Mouse (Mus musculus): Measurements from ENCODE around the gene Zfp422.
A peak's percentile ranks its signal among the peaks of the same experiment; 100 is the strongest.
"Not testable (repeated sequence)": the region's sequence is repeated elsewhere in the genome, so short reads cannot be mapped to it uniquely, and the experiment has no call there.

Zfp422 gene

DNA sequence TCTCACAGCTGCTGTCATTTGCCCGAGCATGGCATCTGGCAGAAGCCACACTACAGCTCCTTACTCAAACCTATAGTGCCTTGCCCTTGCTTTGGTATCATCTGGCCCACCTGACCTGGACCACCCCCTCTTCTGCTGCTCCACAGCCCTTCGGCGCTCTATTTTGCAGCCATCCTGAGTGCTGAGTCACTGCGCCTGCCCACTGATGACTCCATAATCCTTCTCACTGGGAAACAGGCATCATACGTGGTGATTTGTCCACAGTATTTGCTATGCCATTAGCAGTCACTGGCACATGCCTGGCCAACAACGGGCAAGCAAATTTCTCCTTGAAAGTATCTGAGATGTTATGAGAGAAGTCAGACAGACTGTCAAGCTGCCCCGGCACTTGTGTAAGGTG lies 21.0 kb upstream of the Zfp422 start:
- DNase-seq (ENCODE audit: low read depth) = no peak

DNA sequence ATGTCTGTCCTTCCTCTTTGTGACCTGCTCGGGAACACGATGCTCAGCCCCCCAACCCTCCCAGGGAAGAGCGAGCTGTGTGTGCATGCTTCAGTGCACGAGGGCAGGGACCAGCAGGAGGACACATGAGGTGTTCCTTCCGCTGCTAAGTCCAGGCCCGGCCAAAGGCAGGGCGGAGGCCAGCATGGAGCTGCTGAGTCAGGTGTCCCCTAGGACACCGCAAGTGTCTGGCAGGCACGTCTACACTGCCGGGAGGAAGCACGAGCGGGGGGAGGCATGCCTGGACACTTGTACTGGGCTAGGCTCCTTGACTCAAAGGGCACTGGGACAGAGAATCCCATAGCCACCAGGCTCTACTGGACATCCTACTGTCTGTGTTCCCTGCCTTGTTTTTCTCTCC lies 19.0 kb upstream of the Zfp422 start:
- DNase-seq (ENCODE audit: low read depth) = no peak

DNA sequence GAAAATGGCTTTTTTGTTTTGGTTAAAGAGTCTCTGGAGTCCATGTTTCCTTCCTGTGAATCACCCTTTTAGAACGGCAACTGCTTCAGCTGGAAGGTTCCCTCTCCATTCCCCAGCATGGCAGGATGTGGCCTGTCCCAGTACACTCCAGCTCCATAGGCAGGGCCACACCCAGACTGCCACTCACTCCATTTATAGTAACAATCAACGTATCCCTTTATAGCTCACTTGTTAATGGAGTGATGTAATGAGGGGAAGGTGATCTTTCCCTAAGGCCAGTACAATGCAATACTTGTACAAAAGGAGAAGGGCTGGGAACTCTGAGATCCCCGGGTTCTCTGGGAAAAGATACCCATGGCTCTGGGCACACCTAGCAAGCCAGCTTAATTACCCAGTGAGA lies 15.5 kb upstream of the Zfp422 start:
- no peak for DNase-seq (ENCODE audit: low read depth)

DNA sequence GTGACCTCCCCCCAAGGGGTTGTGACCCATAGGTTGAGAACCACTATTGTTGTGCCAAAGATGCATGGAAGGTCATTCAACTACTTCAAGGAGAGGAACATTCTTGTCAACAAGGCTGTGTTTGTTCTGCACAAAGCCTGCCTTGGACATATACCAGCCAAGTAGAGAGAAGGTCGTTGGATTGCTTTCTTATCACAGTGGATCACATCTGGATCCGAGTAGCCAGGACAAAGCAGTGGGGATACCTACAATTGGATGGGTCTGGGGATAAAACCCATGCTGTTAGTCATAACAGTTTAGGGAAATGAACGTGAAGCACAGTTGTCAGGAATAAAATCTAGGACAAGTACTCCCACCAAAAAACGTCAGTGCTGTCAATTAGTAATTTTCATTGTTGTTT lies 15.1 kb upstream of the Zfp422 start:
- DNase-seq (ENCODE audit: low read depth) = no peak

DNA sequence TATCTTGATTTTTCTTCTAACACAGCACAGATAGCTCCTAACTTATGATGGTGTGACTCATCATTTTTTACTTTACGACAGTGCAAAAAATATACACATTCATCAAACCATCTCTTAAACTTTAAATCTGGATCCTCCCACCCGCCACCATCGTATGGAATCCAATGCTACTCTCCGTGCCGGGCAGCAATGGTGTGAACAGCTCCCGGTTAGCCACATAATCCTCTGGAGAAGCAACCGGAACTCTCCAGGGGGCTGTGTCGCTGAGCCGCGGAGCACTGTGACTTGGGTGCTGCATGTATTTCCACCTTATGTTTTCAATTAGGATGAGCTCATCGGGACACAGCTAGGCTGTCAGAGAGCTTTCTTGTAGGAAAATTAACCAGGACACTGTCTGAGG lies 14.1 kb upstream of the Zfp422 start:
- DNase-seq (ENCODE audit: low read depth) = no peak

DNA sequence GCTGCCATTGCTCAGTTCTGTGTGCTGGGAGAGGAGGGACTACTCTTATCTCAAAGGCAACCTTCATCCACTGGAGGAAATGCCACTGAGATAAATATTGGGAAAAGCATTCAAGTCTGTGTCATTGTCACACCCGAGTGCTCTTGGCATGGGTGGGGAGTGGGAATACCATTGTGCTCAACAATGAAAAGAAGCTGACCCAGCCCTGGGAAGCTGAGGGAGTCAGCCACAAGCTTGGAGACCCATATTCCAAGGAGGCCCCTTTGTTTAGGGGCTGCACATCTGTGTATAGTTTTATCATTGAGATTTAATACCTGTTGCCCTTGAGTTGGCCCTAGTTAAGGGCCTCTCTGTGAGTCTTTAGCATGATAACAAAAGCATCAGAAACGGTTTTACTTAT lies 10.9 kb upstream of the Zfp422 start:
- no peak for DNase-seq (ENCODE audit: low read depth)

DNA sequence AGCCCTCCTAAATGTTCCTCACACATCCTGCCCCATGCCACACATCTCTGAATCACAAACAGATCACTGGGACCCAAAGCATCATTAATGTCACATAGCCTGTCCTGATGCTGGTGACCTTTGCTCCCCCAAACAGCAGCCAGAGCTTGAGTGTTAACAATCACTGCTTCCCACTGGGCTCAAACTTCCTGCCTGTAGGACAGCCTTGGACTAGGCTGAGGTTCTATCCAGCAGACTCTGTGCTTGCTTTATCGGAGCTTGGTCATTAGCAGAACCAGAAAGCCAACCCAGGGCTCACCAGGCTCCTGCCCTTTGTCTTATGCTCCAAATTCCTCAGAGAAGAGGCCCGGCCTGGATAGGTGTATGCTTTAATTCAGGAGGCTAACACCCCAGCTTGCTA lies 10.1 kb upstream of the Zfp422 start:
- no peak for DNase-seq (ENCODE audit: low read depth)

DNA sequence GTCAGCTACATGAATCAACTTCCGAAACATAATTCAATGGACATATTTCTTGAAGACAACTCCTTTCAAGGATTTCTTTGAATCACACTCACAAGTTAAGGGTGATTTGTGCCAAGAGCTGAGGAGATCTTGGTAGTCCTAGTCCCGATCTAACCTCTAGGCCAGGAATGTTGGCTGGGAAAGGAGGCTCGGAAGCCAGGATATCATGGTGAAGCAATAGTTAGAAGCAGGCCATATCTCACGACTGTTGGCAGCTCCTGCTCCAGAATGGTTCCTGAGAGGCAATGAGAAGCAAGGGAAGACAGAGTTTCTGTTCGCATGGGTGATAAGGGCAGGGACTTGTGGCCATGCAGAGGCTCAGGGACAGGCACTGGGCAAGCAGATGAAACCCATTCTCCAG lies 8.7 kb upstream of the Zfp422 start:
- peak; percentile 78 for DNase-seq (ENCODE audit: low read depth)

DNA sequence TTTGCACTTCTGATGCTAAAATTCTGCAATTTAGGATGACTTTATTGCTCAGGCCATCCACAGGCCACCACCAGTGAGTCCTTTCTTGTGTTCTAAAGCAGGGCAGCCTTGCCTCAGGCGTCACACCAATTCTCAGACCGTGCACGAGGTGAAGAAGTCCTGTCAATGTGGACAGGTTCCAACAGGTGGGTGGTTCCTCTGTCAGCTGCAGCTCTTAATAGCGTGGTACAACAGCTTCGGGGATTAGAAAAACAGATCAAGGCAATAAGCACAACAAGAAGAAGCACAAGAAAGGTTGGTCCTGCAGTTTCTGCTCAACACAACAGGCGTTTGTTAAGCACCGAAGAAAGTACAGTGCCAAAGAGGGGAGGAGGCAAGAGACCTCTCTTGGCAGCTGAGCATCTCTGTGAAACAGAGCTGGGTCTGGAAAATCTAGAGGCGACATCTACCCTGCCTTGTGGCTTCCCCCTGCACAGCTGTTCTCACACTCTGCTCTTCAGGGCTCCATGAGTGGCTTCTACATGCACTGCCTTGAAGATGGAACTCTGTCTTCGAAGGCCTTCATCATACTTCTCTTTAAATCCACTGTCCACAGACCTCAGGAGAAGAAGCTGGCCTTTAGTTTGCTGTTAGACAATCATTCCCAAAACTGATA lies 7.9 kb upstream of the Zfp422 start:
- DNase-seq (ENCODE audit: low read depth) = no peak

DNA sequence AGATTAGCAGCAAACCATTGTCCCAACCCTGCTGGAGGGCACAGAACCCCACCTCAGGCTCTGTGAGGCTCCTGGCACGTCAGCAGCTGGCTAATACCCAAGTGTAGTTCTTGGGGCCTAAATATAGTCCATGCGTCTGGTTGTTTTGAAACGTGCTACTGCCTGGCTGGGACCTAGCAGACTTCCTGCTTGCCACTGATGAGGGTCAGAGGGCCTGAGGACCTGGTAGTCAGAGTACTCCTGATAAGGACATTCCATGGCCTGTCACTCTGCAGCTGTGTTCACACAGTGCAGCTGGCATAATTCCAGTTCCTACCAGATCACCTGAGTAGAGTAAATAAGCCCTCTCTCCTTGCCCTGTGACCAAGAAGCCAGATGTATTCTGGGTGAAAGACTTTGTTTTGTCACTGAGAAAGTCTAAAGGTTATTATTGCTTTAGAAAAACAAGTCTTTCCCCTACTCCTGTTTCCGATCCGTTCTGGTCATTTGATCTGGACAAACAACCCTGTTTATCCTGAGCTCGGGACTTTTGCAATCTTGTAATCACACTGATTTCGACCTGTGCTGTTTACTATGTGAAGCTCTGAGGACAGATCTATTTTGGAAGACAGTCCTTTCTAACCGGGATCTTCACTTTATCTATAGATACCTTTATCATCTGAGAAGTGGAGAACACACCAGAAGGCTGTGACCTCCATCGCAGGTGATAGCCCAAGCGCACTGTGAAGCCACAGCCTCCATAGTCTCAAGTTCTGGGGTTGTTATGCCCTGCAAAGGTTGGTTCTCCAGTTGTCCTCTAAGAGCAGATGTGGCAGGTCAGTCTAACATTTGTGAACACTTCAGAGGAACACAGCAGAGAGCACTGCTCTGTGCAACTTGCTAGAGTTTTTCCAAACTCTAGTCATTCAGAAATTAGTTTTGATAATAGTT lies 6.7 kb upstream of the Zfp422 start:
- DNase-seq (ENCODE audit: low read depth) = peak; percentile 43

DNA sequence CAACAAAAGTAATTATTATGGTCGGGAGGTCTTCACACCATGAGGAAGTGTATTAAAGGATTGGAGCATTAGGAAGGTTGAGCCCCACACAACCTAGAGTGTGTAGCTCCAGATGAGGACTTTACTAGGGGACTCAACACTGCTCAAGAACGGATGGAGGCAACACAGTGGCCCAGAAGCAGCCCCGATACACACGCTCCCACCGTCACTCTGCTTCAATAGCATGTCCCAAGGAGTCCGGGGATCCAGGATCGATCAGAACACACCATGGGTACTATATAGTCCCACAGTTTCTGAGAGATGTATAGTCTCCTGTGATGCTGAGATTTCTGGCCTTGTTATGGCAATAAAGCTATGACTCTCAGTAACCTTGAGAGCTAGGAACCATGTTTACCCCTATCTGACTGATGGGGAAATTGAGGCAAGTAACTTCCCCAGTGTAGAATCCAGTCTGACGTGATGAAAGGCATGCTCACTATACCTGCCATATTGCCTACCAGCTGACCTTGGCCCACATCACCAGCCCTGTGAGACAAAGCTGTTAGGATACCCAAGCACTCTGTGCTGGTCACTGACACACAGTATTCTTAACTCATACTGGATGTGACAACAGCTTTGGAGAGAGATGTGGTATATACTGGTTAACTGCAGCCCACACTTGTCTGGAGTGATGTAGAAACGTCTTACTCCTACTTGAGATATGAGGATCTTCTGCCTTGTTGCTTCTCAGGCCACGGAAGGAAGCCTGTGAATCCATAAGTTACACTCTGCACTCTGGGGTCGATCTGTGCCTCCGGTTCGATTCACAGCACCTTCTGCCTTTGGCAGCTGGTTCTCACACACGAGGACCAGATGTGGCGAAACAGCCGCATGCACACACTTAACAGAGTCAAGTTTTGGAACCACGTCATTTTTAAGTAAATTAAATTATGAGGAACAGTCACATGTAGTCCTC lies 5.2 kb upstream of the Zfp422 start:
- DNase-seq (ENCODE audit: low read depth) = no peak

DNA sequence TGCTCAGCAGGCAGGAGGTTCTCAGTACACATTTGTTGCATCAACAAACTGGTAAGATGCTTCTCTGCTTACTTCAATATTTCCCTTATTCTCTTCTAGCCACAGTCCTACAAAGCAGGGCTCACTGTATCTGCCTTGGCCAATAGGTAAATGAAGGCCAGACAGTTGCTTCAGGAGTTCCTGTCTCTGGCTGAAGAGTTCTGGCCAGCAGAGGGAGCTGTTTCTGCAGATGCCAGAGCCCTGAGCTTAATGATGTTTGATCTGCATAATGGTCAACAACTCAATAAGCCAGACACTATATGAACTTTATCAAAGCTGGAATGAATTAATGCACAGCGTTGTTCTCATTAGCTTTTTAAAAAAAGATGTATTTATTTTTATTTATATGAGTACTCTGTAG lies 3.3 kb upstream of the Zfp422 start:
- DNase-seq (ENCODE audit: low read depth) = peak; percentile 76

DNA sequence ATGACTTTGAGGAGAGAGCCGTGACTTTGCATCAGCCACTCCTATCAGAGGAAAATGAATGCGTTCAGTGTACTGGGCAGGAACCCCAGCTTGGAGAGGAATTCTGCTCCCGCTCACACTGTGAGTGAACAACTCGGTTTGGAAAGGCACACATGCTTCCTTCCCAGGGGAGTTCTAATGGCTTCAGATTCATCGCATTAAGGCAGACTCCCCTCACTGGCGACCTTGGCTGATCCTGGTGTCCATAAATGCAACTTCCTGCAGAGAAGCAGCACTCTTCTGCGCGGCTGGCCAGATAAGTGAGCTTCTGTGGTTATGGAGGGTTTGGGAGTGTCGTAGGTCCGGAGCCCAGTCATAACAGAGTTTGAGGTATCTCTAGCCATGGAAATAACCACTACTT lies 967 bp upstream of the Zfp422 start:
- DNase-seq (ENCODE audit: low read depth) = no peak

DNA sequence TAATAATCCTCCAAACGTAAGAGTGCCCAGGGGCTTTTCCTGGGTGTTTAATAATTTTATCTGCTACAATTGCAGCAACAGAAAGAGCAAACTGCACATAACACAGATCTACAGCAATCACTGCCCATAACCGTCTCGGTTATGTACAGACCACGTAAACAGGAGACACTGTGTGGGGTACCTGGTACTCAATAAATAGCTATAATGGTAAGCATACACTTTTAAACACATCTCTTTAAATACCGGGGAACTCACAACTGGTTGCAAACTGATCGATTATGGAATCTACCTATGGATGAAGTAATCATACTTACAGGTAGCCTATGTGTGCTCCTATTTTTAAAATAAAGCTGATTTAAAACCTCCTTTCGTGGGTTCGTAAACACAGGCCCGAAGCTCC lies 704 bp downstream of the Zfp422 start:
- DNase-seq (ENCODE audit: low read depth) = no peak

DNA sequence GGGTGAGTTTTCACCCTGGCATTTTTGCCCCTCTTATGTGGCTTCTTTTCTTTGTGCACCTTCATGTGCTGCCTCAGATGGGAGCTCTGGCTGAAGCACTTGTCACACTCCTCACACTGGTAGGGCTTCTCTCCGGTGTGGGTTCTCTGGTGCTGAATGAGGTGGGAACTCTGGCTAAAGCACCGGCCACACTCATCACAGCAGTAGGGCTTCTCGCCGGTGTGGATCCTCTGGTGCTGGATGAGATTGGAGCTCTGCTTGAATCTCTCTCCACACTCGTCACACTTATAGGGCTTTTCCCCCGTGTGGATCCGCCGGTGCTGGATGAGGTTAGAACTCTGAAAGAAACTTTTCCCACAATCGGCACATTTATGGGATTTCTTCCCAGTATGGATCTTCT lies 2.4 kb downstream of the Zfp422 start:
- DNase-seq (ENCODE audit: low read depth) = not testable (repeated sequence)

DNA sequence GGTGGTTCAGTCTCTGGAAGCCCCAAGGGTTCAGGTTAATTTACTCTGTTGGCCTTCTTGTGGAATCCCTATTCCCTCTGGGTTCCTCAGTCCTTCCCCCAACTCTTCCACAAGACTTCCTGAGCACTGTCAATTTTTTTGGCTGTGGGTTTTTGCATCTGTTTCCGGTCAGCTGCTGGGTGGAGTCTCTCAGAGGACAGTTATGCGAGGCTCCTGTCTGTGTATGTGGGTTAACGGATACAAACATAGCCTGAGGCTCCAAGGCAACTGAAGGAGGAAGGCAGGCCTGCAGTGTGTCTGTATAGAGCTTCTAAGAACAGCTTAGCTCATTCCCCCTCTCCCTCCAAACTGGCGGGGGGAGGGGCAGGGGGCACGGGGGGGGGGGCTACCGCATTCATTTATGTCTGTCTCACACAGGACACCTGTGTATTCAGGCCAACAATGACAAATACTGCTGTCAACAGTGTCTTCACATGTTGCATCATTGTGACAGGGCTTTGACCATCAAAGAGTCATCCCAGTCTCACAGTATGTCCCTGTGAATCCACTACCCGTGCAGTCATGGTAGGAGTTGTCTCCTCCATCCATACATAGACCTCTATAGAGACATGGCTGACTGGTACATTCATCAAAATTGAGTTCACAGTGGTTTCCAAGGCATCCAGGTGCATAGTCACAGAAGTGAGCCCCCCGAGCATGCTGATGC lies 7.3 kb downstream of the Zfp422 start:
- DNase-seq (ENCODE audit: low read depth) = no peak

DNA sequence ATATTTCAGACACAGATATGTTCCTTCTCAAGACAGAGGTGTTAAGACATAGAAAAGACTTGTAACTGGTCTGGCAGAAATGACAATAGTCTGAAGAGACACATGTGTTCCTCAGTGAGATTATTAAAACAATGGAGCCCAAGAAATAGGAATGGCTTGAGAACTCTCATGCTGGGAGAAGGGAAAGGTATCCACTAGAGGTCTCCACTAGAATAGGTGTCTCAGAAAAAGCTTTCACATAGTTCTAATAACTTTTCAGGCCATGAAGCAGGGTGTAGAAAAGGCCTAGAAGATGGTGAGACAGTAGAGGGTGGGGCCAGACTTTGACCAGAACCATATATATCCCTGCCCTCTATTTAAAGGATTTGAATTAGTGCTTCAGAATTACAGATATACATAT lies 10.7 kb downstream of the Zfp422 start:
- DNase-seq (ENCODE audit: low read depth) = no peak

DNA sequence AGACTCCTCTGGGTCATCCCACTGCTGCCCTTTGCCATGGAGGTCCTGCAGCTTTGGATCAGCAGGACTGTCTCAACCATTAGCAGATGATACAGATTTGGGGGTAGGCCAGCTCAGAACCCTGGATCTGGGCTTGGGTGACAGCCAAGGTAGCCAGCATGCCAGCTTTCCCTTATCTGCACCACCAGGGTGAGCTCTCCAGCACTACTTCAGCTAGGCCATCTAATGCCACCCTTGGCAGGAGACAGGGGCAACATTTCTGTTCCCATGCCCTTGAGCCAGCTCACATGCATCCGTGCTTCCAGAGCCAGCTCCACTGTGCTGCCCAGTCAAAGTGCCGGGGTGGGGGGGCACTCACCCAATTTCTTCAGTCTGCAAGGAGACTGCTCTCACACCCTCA lies 13.1 kb downstream of the Zfp422 start:
- no peak for DNase-seq (ENCODE audit: low read depth)

DNA sequence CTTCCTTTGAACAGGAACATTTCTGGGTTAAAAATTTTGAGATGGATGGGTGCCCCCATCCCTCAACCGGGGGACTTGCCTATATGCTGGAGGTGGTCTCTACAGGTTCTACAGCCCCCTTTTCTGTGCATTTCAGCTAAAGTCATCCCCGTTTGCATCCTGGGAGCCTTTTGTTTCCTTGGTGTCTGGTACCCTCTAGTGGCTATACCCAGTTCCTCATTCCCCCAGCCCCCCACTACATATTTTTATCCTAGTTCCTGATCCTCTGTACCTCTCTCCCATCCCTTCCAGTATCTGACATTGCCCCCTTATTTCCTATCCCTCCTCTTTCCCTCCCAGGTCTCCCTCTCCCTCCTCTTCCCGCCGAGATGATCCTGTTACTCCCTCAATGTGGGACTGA lies 21.6 kb downstream of the Zfp422 start:
- DNase-seq (ENCODE audit: low read depth) = peak; percentile 16

DNA sequence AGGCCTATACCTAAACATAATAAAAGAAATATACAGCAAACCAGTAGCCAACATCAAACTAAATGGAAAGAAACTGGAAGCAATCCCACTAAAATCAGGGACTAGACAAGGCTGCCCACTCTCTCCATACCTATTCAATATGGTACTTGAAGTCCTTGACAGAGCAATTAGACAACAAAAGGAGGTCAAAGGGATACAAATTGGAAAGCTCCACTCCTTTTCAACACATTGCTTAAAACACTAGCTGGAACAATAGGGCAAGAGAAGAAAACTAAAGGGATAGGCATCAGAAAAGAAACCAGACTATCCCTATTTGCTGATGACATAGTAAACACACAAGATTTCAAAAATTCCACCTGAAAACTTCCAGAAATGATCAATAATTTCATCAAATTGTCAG lies 27.8 kb downstream of the Zfp422 start:
- not testable (repeated sequence) for DNase-seq (ENCODE audit: low read depth)

DNA sequence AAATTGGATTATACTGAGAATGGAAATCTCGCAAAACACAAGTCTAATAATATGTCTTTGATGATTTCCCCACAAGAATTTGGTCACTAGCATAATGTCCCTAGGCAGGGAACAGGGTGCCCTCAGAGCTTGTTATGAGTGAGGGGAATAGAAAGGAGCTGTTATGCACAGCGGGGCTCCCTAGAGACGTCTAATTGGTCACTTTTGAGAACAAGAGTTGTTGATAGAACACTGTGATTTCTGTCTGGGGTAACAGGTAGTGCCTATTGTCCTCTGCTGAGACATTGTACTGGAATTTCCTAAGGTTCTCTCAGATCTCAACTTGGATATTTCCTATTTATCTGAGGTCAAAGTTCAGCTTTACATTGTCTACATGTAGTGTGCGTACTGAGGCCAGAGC lies 44.7 kb downstream of the Zfp422 start, which contains the start of gene Olfr215:
Olfr215 (minus strand) TSS at position 101 of the 400 bp plus-strand sequence.
- DNase-seq (ENCODE audit: low read depth) = no peak

Measured in NIH3T3 (cell line).